Mouse (Mus musculus): ENCODE results near the gene Asf1b.
A peak's percentile ranks its signal among the peaks of the same experiment; 100 is the strongest.
"Not testable (repeated sequence)": the region's sequence is repeated elsewhere in the genome, so short reads cannot be mapped to it uniquely, and the experiment has no call there.

Asf1b gene

DNA sequence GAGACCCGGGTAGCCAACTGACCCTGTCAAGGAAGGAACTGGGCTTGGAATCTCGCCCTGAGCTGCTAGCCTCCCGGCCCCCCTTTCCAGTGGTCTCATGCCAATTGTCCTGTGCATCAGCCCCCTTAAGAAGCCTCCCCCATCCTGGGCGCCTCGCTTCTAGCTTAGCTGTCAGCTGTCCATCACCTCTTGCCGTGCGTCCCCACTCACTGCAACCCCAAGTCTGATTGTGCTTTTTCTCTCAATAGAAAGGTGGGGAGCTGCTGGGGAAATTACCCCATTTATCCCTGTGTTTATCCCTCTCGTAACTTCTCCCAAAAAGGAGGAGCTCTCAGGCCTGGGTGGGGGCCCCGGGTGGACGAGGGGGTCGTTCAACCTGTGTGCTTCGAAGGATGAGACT lies 40.7 kb downstream of the Asf1b start:
- DNase-seq (ENCODE audit: low spot score in 2 of 2) = no peak

DNA sequence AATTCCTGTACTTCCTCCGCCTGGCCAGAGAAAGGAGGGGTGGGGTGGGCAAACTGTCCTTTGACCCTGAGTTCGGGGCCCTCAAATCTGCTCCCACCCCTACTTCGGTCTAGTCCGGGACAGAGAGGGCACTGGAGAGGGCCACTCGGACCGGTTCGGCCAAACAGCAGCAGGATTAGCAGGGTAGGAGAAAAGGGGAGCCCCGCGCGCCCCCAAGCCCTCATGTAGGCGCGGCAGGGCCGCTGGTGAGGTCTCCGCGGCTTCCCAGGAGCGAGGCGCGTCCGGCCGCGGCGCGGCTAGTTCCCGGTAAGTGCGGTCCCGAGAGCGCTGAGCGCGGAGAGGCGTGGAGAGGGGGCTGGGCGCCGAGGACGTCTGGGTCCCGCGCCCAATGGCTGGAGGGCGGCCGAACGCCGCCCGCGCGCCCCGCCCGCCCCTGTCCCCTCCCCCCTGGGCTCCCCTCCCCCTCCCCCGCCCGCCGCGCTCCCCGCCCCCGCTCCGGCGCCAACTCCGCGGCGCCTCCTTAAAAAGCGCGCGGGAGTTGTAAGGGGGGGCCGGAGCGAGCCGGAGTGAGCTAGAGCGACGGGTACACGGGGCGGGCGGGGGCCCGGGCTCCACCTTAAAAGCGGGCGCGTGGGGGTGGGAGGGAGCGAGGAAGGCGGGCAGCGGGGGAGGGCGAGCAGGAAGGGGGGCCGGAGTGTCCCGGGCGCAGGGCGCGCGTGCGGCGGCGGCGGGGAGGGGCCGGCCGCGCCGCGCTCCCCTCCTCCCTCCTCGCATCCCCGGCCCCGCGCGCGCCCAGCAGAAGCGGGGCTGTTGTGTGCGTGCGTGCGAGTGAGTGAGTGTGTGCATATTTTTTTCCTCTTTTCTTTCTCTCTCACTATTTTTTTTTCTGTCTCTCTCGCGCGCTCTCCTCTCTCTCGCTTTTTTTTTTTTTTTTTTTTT lies 41.5 kb downstream of the Asf1b start:
- peak; percentile 73 to 74 for DNase-seq (ENCODE audit: low spot score in 2 of 2)

DNA sequence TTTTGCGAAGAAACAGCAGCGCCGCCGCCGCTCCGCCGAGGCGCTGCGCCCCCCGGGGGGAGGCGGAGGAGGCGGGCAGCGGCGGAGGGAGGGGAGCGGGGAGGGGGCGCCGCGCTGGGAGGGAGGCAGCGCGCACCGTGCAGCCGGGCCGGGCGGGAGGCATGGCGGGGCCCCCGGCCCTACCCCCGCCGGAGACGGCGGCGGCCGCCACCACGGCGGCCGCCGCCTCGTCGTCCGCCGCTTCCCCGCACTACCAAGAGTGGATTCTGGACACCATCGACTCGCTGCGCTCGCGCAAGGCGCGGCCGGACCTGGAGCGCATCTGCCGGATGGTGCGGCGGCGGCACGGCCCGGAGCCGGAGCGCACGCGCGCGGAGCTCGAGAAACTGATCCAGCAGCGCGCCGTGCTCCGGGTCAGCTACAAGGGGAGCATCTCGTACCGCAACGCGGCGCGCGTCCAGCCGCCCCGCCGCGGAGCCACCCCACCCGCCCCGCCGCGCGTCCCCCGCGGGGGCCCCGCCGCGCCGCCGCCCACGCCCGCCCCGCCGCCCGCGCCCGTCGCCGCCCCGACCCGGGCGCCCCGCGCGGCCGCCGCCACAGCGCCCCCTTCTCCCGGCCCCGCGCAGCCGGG lies 42.3 kb downstream of the Asf1b start, which contains the start of gene Samd1:
TSS of gene Samd1 (plus strand) at position 162 of the 631 bp plus-strand sequence.
- DNase-seq (ENCODE audit: low spot score in 2 of 2) = peak; percentile 46 to 48

DNA sequence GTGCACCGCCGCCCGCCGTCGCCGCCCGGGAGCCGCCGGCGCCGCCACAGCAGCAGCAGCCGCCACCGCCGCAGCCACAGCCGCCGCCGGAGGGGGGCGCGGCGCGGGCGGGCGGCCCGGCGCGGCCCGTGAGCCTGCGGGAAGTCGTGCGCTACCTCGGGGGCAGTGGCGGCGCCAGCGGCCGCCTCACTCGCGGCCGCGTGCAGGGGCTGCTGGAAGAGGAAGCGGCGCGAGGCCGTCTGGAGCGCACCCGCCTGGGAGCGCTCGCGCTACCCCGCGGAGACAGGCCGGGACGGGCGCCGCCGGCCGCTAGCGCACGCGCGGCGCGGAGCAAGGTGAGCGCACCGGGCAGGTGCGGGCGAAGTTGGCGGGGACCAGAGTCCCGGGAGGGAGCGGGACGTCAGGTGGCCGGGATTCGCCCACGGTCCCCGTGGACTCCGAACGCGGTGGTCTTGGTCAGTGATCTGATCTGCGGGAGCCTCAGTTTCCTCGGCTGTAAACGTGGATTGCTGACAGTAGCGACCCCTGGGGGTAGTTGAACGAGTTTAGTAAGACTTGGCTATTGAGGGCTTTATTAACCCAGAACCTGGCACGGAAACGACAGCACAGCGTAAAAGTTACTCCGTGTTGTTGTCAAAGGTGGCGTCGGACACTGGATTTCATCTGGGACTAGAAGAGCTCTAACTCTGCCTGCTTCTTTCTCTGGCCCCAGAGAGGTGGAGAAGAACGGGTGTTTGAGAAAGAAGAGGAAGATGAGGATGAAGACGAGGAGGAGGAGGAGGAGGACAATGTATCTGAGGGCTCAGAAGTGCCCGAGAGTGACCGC lies 43.1 kb downstream of the Asf1b start:
- DNase-seq (ENCODE audit: low spot score in 2 of 2) = peak; percentile 41 to 59

DNA sequence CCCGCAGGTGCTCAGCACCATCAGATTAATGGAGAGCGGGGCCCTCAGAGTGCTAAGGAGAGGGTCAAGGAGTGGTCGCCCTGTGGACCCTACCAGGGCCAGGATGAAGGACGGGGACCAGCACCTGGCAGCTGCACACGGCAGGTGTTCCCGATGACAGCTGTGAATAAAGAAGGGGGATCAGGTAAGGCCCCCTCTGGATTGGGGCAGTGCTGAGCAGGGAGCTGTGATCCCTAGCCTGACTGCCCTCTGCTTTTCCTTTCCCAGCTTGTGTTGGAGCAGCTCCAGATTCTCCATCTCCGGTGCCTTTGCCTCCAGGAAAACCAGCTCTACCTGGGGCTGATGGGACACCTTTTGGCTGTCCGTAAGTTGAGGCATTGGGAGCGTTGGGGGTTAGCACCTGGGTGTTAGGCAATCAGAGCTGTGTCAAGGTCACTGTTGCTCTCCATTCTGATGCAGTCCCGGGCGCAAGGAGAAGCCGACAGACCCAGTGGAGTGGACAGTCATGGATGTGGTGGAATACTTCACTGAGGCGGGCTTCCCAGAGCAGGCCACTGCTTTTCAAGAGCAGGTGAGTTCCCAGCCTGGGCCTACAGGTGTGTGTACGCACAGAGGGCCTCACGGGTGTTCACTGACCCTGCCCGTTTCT lies 43.9 kb downstream of the Asf1b start:
- no peak for DNase-seq (ENCODE audit: low spot score in 2 of 2)

DNA sequence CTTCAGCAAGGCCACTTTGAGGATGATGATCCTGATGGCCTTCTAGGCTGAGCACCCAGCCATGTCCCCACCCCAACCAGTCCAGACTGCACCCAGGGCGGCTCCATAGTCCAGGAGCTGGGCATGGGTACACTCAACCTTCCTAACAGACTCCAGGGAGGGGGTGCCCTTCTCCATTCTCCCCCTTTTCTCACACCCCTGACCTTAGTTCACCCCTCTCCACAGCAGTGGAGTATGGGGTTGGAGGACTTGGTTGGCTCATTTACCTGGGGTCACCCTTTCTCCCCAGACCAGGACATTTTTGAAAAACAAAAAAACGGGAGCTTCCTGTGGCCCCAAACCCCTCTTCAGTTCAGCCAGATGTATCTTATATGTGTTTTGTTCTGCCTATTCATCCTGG lies 44.5 kb downstream of the Asf1b start:
- DNase-seq (ENCODE audit: low spot score in 2 of 2) = no peak

DNA sequence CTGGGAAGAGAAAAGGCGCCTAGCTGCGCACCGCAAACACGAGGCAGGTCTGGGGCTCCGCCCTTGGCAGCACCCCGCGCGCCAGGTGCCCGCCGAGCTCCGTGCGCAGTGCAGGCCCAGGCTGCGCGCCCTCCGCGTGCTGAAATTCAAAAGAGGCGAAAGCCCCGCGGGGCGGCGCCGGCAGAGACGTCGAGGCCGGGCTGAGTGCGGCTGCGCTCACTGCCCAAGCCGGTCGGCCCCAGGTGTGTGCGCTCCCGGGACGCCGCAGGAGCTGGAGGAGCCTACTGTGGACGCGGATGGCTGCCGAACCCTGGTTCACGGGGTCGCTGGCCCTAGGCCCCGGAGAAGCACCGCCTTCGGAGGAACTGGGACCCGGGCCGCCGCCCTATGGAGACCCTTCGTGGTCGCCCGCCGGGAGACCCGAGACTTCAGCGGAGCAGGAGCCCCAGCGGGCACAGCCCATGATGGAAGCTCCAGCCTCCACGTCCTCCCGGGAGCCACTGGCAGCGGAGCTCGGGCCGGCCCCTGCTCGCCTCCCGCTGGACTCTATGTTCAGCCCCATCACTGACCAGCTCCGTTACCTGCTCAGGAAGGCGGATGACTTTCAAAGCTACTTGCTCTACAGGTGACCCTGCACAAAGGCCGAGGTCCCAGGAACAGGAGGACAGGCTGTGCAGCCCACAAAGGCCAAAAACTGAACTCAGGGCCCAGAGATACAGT lies 46.1 kb downstream of the Asf1b start, which contains the start of gene 1700067K01Rik:
TSS of gene 1700067K01Rik (plus strand) at position 222 of the 720 bp plus-strand sequence.
- no peak for DNase-seq (ENCODE audit: low spot score in 2 of 2)

DNA sequence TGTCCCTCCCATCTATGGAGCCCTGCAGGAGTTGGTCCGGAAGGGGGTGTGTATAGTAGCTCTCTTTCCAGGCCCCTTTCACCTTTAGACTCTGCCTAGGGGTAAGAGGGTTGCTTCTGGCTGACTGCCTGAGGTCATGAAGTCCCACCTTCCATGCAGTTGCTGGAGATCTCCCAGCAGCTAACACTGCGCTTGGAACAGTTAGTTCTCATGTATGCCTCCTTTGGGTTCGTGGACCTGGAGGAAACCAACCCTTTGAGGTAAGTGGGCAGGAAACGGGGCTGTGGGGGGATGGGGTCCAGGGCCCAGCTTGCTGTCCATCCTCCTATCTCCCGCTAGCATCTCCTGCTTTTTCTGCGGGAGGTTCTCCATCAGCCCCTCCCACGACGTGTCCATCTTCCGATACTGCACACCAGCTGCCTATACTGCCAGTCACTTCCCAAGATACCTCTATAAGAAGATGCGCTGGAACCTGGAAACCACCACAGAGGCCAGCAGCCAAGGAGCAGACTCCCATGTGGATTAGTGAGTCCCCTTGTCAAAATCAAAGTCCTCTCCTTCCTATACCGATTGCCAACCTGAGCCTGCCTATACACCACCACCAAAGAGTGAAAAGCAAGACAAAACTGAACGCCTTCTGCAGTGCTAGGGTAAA lies 47.8 kb downstream of the Asf1b start:
- DNase-seq (ENCODE audit: low spot score in 2 of 2) = no peak

DNA sequence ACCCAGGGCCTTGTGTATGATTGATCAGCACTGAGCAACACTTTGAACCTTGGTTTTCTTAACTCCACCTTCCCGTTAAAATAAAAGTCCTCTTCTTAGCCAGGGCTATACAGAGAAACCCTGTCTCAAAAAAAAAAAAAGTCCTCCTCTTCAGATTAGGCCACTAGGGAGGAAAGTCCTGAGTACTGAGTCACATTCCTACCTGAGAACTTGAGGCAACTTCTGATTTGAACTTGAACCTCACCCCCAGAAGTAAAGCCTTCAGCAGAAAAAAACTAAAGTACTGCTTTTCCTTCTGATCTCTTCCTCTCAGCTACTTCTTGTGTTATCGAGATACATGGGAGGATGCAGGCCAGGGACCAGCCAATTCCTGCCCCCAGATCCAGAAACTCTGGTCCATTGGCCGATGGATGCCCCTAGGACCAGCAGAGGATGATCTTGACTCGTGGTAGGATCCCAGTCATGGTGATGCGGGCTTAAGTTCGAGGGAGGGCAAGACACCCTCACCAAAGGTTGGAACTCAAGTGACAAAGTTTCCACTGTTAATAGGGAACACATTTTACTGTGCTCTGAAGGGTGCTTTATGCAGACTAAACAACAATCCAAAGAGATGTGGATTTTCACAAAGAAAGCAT lies 48.4 kb downstream of the Asf1b start:
- DNase-seq (ENCODE audit: low spot score in 2 of 2) = no peak

DNA sequence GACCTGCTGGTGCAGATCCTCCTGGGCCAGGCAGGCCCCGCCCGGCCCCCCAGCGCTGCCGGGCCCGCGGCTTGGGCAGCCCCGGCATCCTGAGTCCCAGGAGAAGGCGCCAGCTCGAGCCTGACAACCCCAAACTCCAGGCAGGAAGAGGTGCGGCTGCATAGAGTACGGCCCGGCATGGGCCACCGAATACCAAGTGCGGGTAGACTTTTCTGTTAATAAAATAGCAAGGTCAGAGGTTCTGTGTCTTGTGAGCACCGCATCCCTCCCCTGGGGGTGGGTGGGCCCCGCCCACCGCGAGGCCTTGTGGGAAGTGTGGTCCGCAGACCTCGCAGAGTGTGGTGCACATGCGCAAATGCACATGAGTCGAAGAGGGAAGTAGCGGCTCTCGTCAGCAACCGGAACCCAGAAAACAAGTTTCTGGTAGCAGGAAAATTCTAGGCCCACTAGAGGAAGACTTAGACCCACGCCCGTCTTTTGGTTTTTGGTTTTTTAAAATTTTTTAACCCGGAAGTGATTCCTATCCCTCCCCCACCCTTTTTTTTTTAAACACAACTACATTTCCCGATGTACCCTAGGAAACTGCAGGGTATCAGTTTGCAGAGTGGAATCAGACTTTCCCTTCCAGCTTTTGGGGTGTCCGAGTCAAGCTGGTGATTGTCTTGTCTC lies 49.4 kb downstream of the Asf1b start:
- peak; percentile 87 to 92 for DNase-seq (ENCODE audit: low spot score in 2 of 2)

DNA sequence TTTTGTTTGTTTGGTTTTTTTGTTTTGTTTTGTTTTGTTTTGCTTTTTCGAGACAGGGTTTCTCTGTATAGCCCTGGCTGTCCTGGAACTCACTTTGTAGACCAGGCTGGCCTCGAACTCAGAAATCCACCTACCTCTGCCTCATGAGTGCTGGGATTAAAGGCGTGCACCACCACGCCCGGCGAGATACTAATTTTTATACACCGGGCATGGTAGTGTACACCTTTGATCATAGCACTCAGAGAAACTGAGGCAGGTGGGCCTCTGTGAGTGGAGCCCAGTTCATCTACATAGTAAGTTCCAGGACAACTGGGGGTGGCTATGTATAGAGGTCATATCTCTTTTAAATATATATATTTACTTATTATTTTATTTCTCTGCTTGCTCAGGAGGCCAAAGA lies 50.2 kb downstream of the Asf1b start:
- not testable (repeated sequence) for DNase-seq (ENCODE audit: low spot score in 2 of 2)

DNA sequence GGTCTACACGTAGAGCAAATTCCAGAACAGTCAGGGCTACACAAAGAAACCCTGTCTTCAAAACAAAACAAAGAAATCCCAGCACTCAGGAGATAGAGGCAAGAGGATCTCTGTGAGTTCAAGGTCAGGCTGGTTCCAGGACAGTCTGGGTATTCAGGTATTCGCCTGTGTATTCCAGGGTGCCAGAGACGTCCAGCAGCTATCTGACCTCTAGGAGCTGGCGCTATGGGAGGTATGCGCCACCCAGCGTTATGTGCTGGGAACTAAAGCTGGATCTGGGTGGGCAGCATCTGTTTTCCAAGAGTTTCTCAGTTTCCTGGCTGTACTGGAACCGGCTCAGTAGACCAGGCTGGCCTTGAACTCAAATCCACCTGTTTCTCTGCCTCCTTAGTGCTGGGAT lies 53.1 kb downstream of the Asf1b start:
- no peak for DNase-seq (ENCODE audit: low spot score in 2 of 2)

DNA sequence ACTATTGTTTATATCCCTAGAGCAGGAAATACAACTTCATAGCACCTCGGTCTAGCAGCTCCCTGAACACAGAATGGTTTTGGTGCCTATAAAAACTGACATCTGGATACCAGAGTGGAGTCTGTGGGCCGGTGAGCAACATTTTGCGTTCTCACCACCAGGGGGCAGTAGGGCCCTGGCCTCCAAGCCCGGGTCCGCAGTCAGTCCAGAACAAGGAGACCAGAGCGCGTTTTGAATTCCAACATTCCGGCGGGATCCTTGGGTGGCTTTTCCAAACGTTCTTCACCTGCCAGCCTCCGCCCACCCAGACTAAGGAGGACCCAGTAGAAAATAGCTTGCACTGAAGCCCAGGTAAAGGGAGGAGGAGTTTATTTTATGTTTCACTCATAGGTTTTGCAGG lies 54.6 kb downstream of the Asf1b start:
- DNase-seq (ENCODE audit: low spot score in 2 of 2) = peak; percentile 63 to 78

DNA sequence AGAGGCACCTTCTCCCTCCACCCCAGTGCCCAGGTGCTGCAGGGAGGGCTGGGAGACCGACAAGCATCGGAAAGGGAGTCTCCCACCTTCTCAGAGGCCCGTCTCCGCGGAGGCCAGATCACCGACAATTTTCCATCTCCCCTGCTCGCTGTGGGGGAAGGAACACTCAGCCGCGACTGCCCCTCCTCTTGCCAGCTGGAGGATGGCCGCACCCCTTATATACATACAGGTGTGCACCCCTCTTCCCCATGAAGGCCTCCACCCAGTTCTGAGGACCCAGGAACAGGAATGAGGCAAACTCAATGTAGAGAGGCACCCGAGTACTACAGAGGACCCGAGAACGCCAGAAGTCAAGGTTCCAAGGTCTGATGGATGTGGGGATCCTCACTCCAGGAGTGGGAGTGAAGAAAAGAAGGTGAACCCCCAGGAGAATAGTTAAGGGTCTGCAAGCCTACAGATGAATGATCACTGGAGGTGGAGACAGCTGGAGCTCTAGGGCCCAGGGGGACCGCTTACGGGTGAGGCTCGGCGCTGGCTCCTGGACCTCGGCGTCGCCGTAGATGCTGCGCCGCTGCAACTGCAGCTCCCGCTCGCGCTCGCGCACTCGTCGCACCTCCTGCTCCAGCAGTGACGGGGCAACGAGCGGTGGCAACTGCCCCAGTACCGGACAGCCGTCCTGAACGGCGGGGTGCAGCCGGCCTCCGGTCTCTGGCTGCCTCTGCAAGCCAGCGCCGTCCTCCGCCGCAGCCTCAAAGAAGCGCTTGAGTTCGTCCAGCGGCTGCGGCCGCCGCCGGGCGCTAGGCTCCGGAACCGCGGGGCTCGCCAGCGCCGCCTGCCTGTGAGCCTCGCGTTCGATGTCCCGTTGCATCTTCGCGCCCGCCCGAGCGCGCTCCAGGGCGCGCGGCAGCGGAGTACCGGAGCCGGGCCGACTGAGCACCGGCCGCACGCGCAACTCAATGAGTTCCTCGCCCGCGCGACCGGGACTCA lies 55.6 kb downstream of the Asf1b start:
- DNase-seq (ENCODE audit: low spot score in 2 of 2) = peak; percentile 48 to 63

DNA sequence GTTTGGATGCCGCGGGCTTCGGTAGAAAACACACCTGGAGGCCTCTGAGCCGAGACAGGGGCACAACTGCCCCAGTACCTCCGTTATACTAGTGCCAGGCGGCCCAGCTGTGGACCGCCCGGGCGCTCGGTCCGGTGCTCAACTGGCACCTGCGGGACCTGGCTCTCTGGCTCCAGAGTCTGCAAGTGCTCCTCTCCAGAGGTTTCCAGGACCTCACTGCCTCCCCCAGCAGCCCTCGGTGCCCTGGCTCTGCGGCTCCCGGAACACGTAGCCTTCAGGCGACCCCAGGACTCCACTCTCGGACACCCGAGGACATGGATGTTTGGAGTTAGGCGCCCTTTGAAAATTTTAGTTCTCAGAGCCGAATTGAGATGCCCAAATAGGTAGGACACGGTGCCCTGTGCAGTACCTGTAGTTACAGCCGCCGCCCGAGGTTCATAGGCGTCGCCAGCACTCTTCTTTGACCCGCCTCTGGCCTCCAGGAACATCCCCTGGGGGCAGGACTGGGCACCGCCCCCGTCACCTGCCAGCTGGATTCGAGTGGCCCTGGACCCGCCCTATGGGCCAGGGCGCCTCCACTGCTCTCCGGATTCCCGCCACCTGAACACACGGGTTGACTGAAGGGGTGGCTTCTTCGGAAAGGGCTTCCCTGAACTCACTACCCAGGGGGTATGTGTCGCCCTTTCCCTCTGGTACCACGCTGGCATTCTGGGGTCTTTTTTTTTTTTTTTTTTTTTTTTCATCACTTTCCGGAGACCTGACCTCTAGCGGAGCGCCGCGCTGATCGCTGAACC lies 56.6 kb downstream of the Asf1b start, which contains the start of gene 2210011C24Rik:
TSS of gene 2210011C24Rik (minus strand) at position 467 of the 794 bp plus-strand sequence.
- DNase-seq (ENCODE audit: low spot score in 2 of 2) = no peak

DNA sequence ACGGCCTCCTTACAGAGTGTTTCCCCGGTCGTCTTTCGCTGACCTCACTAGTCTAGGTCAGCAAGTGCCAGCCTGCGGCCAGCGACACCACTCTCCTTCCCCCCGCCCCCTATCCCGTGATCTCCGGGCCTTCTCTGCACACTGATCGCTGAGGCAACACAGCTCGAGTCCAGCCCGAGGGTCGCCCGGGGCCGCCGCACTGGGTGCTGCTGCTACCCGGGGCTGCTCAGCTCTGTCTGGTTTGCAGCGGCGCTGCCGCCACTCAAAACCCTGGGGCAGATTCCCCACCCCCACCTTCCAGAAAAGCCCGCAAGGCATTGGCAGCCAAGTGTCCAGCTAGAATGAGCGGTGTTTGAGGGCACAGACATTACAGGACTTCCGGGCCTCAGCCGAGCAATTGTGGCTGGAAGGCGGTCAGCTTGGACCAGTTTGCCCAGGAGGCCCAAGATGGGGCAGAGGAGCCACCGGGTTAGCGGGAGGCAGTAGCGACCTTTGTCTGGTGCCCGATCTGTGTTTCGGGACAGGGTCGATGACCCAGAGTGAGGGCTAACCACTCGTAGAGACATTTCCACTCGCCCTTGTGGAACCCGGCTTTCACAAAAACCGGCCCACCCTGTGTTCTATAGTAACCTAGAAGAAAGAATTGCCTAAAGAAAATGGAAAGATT lies 57.3 kb downstream of the Asf1b start:
- no peak for DNase-seq (ENCODE audit: low spot score in 2 of 2)

DNA sequence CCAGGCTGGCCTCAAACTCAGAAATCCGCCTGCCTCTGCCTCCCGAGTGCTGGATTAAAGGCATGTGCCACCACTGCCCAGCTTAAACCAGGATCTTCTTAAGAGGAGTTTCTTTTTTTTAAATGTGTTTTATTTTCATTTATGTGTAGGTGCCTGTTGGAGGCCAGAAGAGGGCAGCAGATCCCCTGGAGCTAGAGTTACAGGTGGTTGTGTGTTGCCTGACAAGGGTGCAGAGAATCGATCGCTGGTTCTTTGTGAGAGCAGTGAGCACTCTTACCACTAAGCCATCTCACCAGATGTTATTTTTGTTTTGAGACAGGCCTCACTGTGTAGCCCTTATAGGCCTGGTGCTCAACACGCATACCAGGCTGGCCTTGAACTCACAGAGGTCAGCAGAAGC lies 60.5 kb downstream of the Asf1b start:
- no peak for DNase-seq (ENCODE audit: low spot score in 2 of 2)
